Mouse (Mus musculus): ENCODE data around the gene Lims1. TPM values are rescaled to one million over a fixed set of nuclear protein-coding genes. Genes with fewer than 3 reads are reported as not detected.

Lims1 gene
- total and polyA plus RNA-seq, 3 experiments = 25.6 to 155 (median 144) TPM

DNA sequence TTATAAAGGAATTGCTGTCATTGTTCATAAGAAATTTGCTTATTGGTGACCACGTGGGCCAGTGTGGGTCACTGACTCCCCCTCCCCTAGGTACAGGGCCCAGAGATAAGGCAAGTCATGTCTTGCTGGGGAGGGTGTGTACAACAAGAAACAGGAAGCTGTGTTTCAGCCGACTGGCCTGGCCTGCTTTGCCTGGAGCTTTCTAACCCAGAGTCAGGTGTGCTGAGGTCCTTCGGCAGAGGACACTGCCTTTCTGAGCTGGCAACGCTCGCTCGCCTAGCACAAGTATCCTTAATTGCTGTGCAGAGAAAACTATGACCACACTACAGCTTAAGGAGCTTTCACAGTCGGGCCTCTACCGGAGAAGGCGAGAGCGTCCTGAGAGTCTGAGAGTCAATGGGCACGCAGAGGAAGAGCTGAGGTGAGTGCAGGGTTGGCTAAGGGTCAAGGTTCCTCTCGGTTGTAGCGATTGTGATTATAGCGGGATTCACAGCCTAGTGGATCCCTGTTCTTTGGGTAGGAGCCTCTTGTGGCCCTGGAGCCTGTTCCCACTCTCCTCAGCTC is 48.1 kb downstream of the Lims1 start:
- H3K4me1 ChIP-seq (ENCODE audit: control insufficient read depth, insufficient read depth, low read length) = peaks cover 22% of the 10 kb centered on the region
- 0 out of 2 replicates have a peak, but pooled peaks cover 2% of the 10 kb centered on the region for H3K79me2 ChIP-seq (replicated peaks; ENCODE audit: control insufficient read depth, insufficient read depth, low read length)
- H3K9ac ChIP-seq (ENCODE audit: low read depth, low read length) = peak overlapping the region; percentile 37
- no peak for TF ChIP-seq CTCF (IDR thresholded peaks at IDR 0.05)
- no peak for TF ChIP-seq EP300 (IDR thresholded peaks at IDR 0.05; ENCODE audit: insufficient read depth, low read depth, low read length)
- no peak for TF ChIP-seq POLR2A (IDR thresholded peaks at IDR 0.05; ENCODE audit: insufficient read depth, low read depth, low read length)
- peak overlapping the region; percentile 61 for H3K27ac ChIP-seq
- peaks cover 24% of the 10 kb centered on the region for H3K36me3 ChIP-seq (ENCODE audit: control insufficient read depth, insufficient read depth, low read length)
- 24% methylated on average over 14 of the region's 14 CpGs for WGBS
- intact Hi-C loops (cut with DNase I) = no loop called here
- H3K4me3 ChIP-seq = no peak overlapping the region; the same call in 1 of the 2 replicates
- no peaks in the 10 kb centered on the region for H3K27me3 ChIP-seq (ENCODE audit: control insufficient read depth, insufficient read depth, low read length)
- peak; percentile 38 to 50 for DNase-seq

DNA sequence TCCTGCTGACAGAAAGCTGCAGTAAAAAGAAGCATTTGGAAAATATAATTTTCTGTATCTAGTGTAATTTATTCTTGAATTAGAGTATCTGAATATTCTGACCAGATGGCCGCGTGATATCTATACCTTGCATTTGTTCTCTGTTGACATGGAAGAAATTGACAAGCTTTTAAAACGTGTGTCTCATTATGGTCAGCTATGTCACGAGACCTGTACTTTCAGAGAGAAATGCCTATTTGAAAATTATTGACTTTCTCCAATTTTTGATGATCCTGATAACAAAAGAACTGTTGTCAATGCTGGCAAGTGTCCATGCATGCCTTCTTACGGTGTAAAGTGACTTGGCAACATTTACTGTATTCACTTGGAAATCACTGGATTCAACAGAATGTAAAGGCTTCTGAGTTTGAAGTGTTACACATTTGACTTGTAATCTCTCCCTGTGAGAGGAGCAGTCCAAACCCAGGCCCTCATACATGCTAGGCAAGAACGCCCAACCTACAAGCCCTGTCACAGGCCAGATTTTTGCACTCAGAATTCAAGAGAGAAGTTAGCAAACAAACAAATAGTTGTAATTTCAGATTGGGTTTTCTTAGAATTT is 49.3 kb downstream of the Lims1 start:
- TF ChIP-seq CTCF (IDR thresholded peaks at IDR 0.05) (no peak), EP300 (IDR thresholded peaks at IDR 0.05; ENCODE audit: insufficient read depth, low read depth, low read length) (no peak), POLR2A (IDR thresholded peaks at IDR 0.05; ENCODE audit: insufficient read depth, low read depth, low read length) (no peak)
- Histone ChIP-seq H3K4me1 (ENCODE audit: control insufficient read depth, insufficient read depth, low read length) (peaks cover 20% of the 10 kb centered on the region), H3K27ac (peak overlapping the region; percentile 1; the same call in 1 of the 2 replicates), H3K27me3 (ENCODE audit: control insufficient read depth, insufficient read depth, low read length) (no peaks in the 10 kb centered on the region), H3K4me3 (no peak overlapping the region), H3K79me2 (replicated peaks; ENCODE audit: control insufficient read depth, insufficient read depth, low read length) (0 out of 2 replicates have a peak, but pooled peaks cover 2% of the 10 kb centered on the region), H3K9ac (ENCODE audit: low read depth, low read length) (no peak overlapping the region), H3K36me3 (ENCODE audit: control insufficient read depth, insufficient read depth, low read length) (peaks cover 24% of the 10 kb centered on the region)
- 40% methylated on average over 6 of the region's 6 CpGs for WGBS
- DNase-seq = no peak
- intact Hi-C loops (cut with DNase I) = no loop called here

GRCm38 (mm10) chr10:58373829-58374228 is 50.6 kb downstream of the Lims1 start:
- intact Hi-C loops (cut with DNase I) = no loop called here
- Histone ChIP-seq H3K9ac (ENCODE audit: low read depth, low read length) (no peak overlapping the region), H3K79me2 (replicated peaks; ENCODE audit: control insufficient read depth, insufficient read depth, low read length) (0 out of 2 replicates have a peak, but pooled peaks cover 2% of the 10 kb centered on the region), H3K4me1 (ENCODE audit: control insufficient read depth, insufficient read depth, low read length) (peaks cover 20% of the 10 kb centered on the region), H3K4me3 (no peak overlapping the region), H3K27me3 (ENCODE audit: control insufficient read depth, insufficient read depth, low read length) (no peaks in the 10 kb centered on the region), H3K27ac (no peak overlapping the region), H3K36me3 (ENCODE audit: control insufficient read depth, insufficient read depth, low read length) (peaks cover 22% of the 10 kb centered on the region)
- no peak for DNase-seq
- TF ChIP-seq EP300 (IDR thresholded peaks at IDR 0.05; ENCODE audit: insufficient read depth, low read depth, low read length) = no peak
- no peak for TF ChIP-seq CTCF (IDR thresholded peaks at IDR 0.05)
- no peak for TF ChIP-seq POLR2A (IDR thresholded peaks at IDR 0.05; ENCODE audit: insufficient read depth, low read depth, low read length)

- Histone ChIP-seq H3K36me3 (ENCODE audit: control insufficient read depth, insufficient read depth, low read length) (peaks cover 9% of the 10 kb centered on the region), H3K4me1 (ENCODE audit: control insufficient read depth, insufficient read depth, low read length) (peaks cover 5% of the 10 kb centered on the region), H3K27ac (no peak overlapping the region), H3K9ac (ENCODE audit: low read depth, low read length) (no peak overlapping the region), H3K4me3 (no peak overlapping the region), H3K27me3 (ENCODE audit: control insufficient read depth, insufficient read depth, low read length) (no peaks in the 10 kb centered on the region), H3K79me2 (replicated peaks; ENCODE audit: control insufficient read depth, insufficient read depth, low read length) (peaks cover 7% of the 10 kb centered on the region; the same call in 1 of the 2 replicates)
- DNase-seq = peak; percentile 40 to 46
- no peak for TF ChIP-seq POLR2A (IDR thresholded peaks at IDR 0.05; ENCODE audit: insufficient read depth, low read depth, low read length)
- peak; percentile 72 for TF ChIP-seq EP300 (IDR thresholded peaks at IDR 0.05; ENCODE audit: insufficient read depth, low read depth, low read length)
- peak; percentile 93 for TF ChIP-seq CTCF (IDR thresholded peaks at IDR 0.05)
- intact Hi-C loops (cut with DNase I) = loop anchor here (1.0 to 5.0 kb wide), 2 partner anchors 15 to 120 kb away; partner anchors contain the start of gene Gcc2
- WGBS = 14% methylated on average over 4 of the region's 4 CpGs
Observed at GRCm38 (mm10) chr10:58377592-58378197, 54.4 kb downstream of the Lims1 start.

DNA sequence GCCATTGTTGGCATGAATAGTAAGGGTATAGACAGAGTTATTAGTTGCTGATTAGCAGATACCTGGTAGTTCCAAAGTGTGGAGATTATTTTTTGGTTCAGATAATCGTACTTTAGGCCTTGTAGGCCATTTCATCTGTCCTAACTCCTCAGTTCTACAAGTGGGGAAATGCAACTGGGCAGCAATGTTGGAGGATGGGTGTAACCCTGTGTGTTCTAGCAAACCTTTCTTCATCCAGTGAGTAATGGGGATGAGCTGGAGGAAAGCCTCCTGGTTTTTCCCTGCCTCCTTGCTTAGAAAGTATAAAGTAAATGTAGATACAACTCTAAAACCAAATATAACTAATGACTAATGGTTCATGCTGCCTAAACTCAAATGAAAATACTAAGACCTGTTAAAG is 55.1 kb downstream of the Lims1 start:
- peaks cover 8% of the 10 kb centered on the region for H3K4me1 ChIP-seq (ENCODE audit: control insufficient read depth, insufficient read depth, low read length)
- H3K36me3 ChIP-seq (ENCODE audit: control insufficient read depth, insufficient read depth, low read length) = peaks cover 12% of the 10 kb centered on the region
- H3K79me2 ChIP-seq (replicated peaks; ENCODE audit: control insufficient read depth, insufficient read depth, low read length) = peaks cover 7% of the 10 kb centered on the region; the same call in 1 of the 2 replicates
- no peak for DNase-seq
- WGBS = 47% methylated on average over 1 of the region's 1 CpGs
- no peaks in the 10 kb centered on the region for H3K27me3 ChIP-seq (ENCODE audit: control insufficient read depth, insufficient read depth, low read length)
- intact Hi-C loops (cut with DNase I) = loop anchor here (5.0 kb wide), 1 partner anchor 121 kb away; the partner anchor contains the start of gene Gcc2
- no peak overlapping the region for H3K9ac ChIP-seq (ENCODE audit: low read depth, low read length)
- no peak for TF ChIP-seq EP300 (IDR thresholded peaks at IDR 0.05; ENCODE audit: insufficient read depth, low read depth, low read length)
- TF ChIP-seq POLR2A (IDR thresholded peaks at IDR 0.05; ENCODE audit: insufficient read depth, low read depth, low read length) = no peak
- TF ChIP-seq CTCF (IDR thresholded peaks at IDR 0.05) = no peak
- no peak overlapping the region for H3K4me3 ChIP-seq
- H3K27ac ChIP-seq = no peak overlapping the region
